Comparison of ENCODE assay signal across 22 mouse cellular contexts in genomic region chr1:72797102-72797665, GRCm38 (mm10). TPM values are rescaled to one million over a fixed set of nuclear protein-coding genes. Genes with fewer than 3 reads are reported as not detected.
"Had no signal": no experiment of that assay in that cellular context is flagged by ENCODE, and none has a peak within 500 bp of the region (broad histone marks: within the 10 kb centered on the region; RNA-seq: fewer than 3 reads in every experiment).

No protein-coding gene starts in this region.

- H3K9ac ChIP-seq: liver, embryonic 13.5 days; midbrain, embryonic 15.5 days; neural tube, embryonic 13.5 days; stomach, embryonic 15.5 days had no signal

- H3K27ac ChIP-seq: layer of hippocampus, adult 2 months; left cerebral cortex, adult 2 months; liver, embryonic 13.5 days; midbrain, embryonic 15.5 days; neural tube, embryonic 13.5 days; stomach, embryonic 15.5 days had no signal

- H3K9me3 ChIP-seq: liver, embryonic 13.5 days; midbrain, embryonic 15.5 days; neural tube, embryonic 13.5 days; stomach, embryonic 15.5 days had no signal

- H3K4me2 ChIP-seq: liver, embryonic 13.5 days; midbrain, embryonic 11.5 days; midbrain, embryonic 15.5 days; neural tube, embryonic 13.5 days; stomach, embryonic 15.5 days had no signal

- DNase-seq: kidney, adult 9 months; kidney, postnatal 14 days; kidney, postnatal 4 days; layer of hippocampus, adult 9-11 months; layer of hippocampus, postnatal 36 days; liver, embryonic 13.5 days; lung, adult 2 months; lung, postnatal 14 days; lung, postnatal 4 days; retina, postnatal 1 day; right cerebral cortex, postnatal 25 days; spleen, adult 18-20 months; thymus, postnatal 36 days had no signal

- H3K27me3 ChIP-seq: liver, embryonic 13.5 days; midbrain, embryonic 15.5 days; neural tube, embryonic 13.5 days; stomach, embryonic 15.5 days had no signal

- ATAC-seq: midbrain, embryonic 15.5 days had no signal

- H3K4me1 ChIP-seq: liver, embryonic 13.5 days; midbrain, embryonic 15.5 days; neural tube, embryonic 13.5 days; stomach, embryonic 15.5 days had no signal

- H3K36me3 ChIP-seq: liver, embryonic 13.5 days; midbrain, embryonic 15.5 days; neural tube, embryonic 13.5 days; stomach, embryonic 15.5 days had no signal

- H3K4me3 ChIP-seq: layer of hippocampus, adult 2 months; left cerebral cortex, adult 2 months; liver, embryonic 13.5 days; midbrain, embryonic 15.5 days; neural tube, embryonic 13.5 days; stomach, embryonic 15.5 days had no signal

RNA-seq across cellular contexts. Expression of gene Igfbp2, which starts 27.1 kb away (rescaled TPM):
- total RNA-seq: megakaryocyte progenitor cell, adult 5-6 weeks; megakaryocyte-erythroid progenitor cell, adult 5-6 weeks; neutrophil, adult 5-6 weeks had no signal
